In genomic region chr19:47465467-47465866, GRCm38 (mm10) we compare ENCODE assay signal across 12 mouse cellular contexts. TPM values are rescaled to one million over a fixed set of nuclear protein-coding genes. Genes with fewer than 3 reads are reported as not detected.
DNase-seq lines count a peak whose midpoint lies in the region; ATAC-seq and TF ChIP-seq lines count a peak whose summit lies in the region.
"Had no signal": no experiment of that assay in that cellular context is flagged by ENCODE, and none has a peak within 500 bp of the region (broad histone marks: within the 10 kb centered on the region; RNA-seq: fewer than 3 reads in every experiment).

No protein-coding gene starts in this region.

- DNase-seq in gastrocnemius, adult 2 months, result no peak
- no peak for DNase-seq in gastrocnemius, postnatal 4 days (ENCODE audit: low spot score in 2 of 2)
- DNase-seq in midbrain, embryonic 10.5 days (ENCODE audit: low spot score), result no peak
- DNase-seq in midbrain, embryonic 11.5 days (ENCODE audit: low spot score, missing footprints), result no peak
- no peak for DNase-seq in adrenal gland, postnatal 36 days
- DNase-seq in layer of hippocampus, postnatal 36 days, result no peak
- DNase-seq: cerebellum, adult 2 months; layer of hippocampus, adult 9-11 months; right cerebral cortex, postnatal 14 days; thymus, adult 2 months had no signal

- H3K9ac ChIP-seq in midbrain, embryonic 11.5 days (ENCODE audit: low read length), result no peak overlapping the region

- 0 out of 2 replicates have a peak, but pooled peaks cover 3% of the 10 kb centered on the region for H3K36me3 ChIP-seq in midbrain, embryonic 10.5 days
- no peaks in the 10 kb centered on the region for H3K36me3 ChIP-seq in midbrain, embryonic 11.5 days (ENCODE audit: control insufficient read depth, insufficient read depth, low read length)

- peaks cover 38% of the 10 kb centered on the region for H3K4me1 ChIP-seq in midbrain, embryonic 10.5 days
- peaks cover 15% of the 10 kb centered on the region for H3K4me1 ChIP-seq in midbrain, embryonic 11.5 days (ENCODE audit: control insufficient read depth, insufficient read depth, low read length)

- no peak for ATAC-seq in midbrain, embryonic 11.5 days (ENCODE audit: low FRiP score)
- peak; percentile 42 to 58; a peak in 3 of 4 replicates for ATAC-seq in hematopoietic stem cell, adult 5-6 weeks (replicated peaks in 1 of 2; ENCODE audit: insufficient read depth in 1 of 2, low FRiP score in 2 of 2, low TSS enrichment in 1 of 2, low read depth in 1 of 2, poor library complexity in 2 of 2, severe bottlenecking in 2 of 2)
- ATAC-seq in monocyte, adult 5-6 weeks (replicated peaks; ENCODE audit: insufficient number of reproducible peaks, low FRiP score, low TSS enrichment, poor library complexity, severe bottlenecking), result peak; percentile 59; the same call in 1 of the 2 replicates

- no peak overlapping the region for H3K4me2 ChIP-seq in midbrain, embryonic 11.5 days

- H3K9me3 ChIP-seq in midbrain, embryonic 10.5 days (replicated peaks), result peaks cover 5% of the 10 kb centered on the region
- no peaks in the 10 kb centered on the region for H3K9me3 ChIP-seq in midbrain, embryonic 11.5 days (ENCODE audit: control insufficient read depth, low read length)

- peaks cover 26% of the 10 kb centered on the region for H3K27me3 ChIP-seq in midbrain, embryonic 10.5 days (ENCODE audit: low read depth, poor library complexity, severe bottlenecking)
- H3K27me3 ChIP-seq in midbrain, embryonic 11.5 days (ENCODE audit: control insufficient read depth, insufficient read depth, low read length), result peaks cover 4% of the 10 kb centered on the region; the same call in 1 of the 2 replicates

- peak; percentile 34; the same call in 1 of the 2 replicates for TF ChIP-seq CTCF in gastrocnemius, adult 2 months (IDR thresholded peaks at IDR 0.05)

- H3K27ac ChIP-seq in gastrocnemius, adult 2 months, result no peak overlapping the region
- peak overlapping the region; percentile 95 for H3K27ac ChIP-seq in midbrain, embryonic 10.5 days (replicated peaks)
- H3K27ac ChIP-seq in midbrain, embryonic 11.5 days (ENCODE audit: low read depth, low read length), result no peak overlapping the region

- H3K4me3 ChIP-seq in gastrocnemius, adult 2 months, result no peak overlapping the region
- no peak overlapping the region for H3K4me3 ChIP-seq in midbrain, embryonic 10.5 days
- no peak overlapping the region for H3K4me3 ChIP-seq in midbrain, embryonic 11.5 days (ENCODE audit: low read depth, low read length)

- intact Hi-C loops in gastrocnemius, adult 2 months (cut with DNase I), result no loop called here

- WGBS in midbrain, embryonic 10.5 days, result 56% methylated on average over 9 of the region's 9 CpGs
- WGBS in midbrain, embryonic 11.5 days, result 68% methylated on average over 9 of the region's 9 CpGs

RNA-seq across cellular contexts. Expression of gene Sh3pxd2a, which starts 1.3 kb away (rescaled TPM):
- 10 to 100 TPM; 37.7 to 44.7 TPM for total RNA-seq in gastrocnemius, adult 2 months (2021)
- total RNA-seq in gastrocnemius, postnatal 4 days (2021), result 100 to 1,000 TPM; 124 to 134 TPM
- polyA plus RNA-seq in midbrain, embryonic 10.5 days (2016; fragmentation: Nextera tagmentation; extraction: Ambion mirVana), result 1.7 TPM in 2 replicates
- 4.0 and 4.1 TPM in 2 replicates for polyA plus RNA-seq in midbrain, embryonic 11.5 days (2014; fragmentation: Nextera tagmentation; extraction: Ambion mirVana)
- total RNA-seq in hematopoietic stem cell, adult 5-6 weeks (2017), result 4.0 and 4.2 TPM in 2 replicates
- total RNA-seq in monocyte, adult 5-6 weeks (2017), result 2.1 to 3.7 TPM (median 2.6 TPM) in 3 replicates
- total RNA-seq in adrenal gland, postnatal 36 days (2021), result 10 to 100 TPM; 46.5 to 65.9 TPM
- 10 to 100 TPM; 32.8 to 38.8 TPM for total RNA-seq in layer of hippocampus, postnatal 36 days (2021)
